Mouse (Mus musculus): ENCODE measurements around the gene Dhrs13.
"Not testable (repeated sequence)": the region's sequence is repeated elsewhere in the genome, so short reads cannot be mapped to it uniquely, and the experiment has no call there.

Gene Dhrs13

GRCm38 (mm10) chr11:78044758-78045251 lies 12.7 kb downstream of the Dhrs13 start:
- DNase-seq: peak; percentile 95 to 96

DNA sequence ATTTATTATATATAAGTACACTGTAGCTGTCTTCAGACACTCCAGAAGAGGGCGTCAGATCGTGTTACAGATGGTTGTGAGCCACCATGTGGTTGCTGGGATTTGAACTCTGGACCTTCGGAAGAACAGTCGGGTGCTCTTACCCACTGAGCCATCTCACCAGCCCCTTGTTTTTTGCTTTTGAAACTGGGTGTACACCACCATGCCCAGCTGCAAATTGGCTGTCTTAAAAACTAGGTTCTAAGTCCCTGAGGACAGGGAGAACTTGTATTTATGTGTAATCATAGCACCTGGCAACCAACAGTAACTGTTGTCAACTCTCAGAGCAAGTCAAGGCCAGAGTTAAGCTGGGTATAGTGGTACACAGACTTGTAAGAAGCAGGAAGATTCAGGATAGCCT lies 16.6 kb downstream of the Dhrs13 start:
- DNase-seq: not testable (repeated sequence)

DNA sequence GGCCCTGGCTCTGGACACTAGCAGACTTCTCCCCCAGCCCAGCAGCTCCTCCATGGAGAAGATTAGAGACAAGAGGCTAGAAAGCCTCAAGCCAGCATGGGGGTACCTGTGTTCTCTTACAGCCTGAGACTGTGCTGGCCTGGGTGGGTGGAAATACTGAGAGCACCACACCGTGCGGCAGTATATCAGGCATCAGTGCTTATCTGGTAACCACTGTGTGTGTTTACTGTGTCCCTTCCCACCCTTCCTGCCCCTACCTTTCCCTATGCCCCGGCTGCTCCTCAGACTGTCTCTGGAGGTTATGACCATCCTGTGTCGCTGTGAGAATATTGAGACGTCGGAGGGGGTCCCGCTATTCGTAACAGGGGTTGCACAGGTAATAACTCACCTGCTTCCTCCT lies 21.0 kb downstream of the Dhrs13 start:
- no peak for DNase-seq

GRCm38 (mm10) chr11:78056946-78057345 lies 24.9 kb downstream of the Dhrs13 start:
- peak in 1 of 2 experiments; percentile 25 for DNase-seq

DNA sequence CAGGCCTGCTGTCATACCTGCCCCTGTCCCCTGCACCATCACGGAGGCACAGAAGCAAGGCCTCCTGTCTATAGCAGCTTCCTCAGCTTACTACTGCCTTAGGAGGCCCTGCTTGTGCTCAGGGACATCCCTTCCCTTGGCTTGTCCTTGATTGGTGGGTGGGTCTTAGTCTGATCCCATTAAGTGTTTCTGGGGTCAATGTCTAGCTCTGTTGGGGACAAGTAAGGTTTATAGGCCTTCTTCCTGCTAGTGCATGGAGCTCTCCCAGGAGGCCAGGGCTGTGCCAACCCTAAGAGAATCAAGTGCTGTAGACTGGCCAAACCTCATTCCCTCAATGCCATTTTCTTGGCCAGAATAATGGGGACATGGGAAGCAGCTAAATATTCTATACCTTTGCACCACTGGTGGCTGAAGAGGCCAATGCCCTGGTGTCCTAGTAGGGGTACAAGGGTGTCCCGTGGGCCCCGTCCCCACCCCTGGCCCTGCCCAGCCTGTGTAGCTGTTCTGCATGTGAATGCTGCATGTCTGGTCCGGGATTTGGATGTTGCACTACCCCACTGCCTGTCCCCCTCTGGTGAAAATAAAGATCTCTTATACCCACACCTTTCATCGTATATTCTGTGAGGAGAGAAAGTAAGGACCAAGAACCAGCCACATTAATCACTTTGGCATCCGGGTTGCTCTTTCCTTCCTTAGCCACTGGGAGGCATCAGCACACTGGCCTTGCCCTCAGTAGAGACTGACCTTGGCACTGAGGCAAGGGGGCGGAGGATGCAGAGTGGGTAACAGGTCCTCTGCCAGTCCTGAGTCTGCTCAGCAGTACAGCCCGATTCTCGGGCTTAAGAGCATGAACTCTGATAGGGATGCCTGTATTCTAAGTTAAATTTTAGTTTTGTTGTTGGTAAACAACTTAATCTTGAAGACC lies 28.0 kb downstream of the Dhrs13 start:
- peak; percentile 87 to 91 for DNase-seq

- no peak for DNase-seq
Measured at GRCm38 (mm10) chr11:78062563-78062962, 30.5 kb downstream of the Dhrs13 start.

DNA sequence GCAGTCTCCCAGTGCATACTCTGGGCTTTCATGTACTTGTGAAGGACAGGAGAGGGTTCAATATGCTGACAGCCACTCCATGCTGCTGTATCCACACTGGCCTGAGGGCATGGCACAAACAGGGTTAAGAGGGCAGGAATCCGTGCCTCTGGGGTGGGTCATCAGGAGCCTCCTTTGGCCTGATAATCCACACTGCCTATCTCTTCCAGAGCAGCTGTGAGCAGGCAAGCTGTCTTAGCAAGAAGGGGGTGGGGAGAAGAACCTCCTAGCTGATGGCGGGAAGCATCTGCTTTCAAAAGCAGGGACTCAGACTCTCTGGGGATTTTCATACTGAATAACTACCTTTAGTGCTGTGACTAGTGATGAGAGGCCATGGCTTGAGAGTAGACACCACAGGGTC lies 33.8 kb downstream of the Dhrs13 start:
- DNase-seq: no peak

DNA sequence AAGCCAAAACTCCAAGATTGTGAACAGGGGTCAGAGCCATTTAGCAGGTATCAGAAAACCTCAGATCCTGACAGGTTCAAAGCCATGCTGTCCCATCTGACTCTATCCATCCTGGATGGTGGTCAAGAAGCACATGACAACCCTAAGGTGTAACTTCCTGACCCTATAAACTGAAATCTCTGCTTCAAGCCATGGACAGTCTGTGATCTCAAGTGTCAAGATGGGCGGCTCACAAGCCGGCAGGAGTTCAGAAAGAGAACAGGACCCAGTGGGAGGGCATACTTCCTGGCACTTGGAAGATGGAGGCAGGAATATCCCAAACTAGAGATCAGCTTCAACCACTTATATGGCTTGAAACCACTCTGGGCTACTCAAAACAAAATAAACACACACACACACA lies 34.6 kb downstream of the Dhrs13 start:
- no peak for DNase-seq

DNA sequence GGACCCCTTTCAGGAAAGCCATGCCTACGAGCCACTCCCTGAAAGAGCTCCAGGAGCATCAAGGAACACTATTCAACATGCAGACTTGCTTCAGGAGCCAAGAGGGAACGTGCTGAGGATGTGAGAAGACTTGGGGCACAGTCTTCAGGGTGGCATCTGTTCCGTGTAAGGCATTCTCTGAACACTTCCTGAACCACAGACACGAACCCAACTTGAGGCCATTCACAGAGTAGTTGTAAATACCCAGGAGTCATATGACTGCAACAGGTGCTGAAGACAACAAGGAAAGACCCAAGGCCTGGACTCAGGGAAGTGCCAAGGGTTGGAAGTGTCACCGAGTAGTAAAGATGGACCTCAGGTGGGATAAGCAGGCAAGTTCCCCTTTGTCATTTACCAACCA lies 35.5 kb downstream of the Dhrs13 start:
- DNase-seq: no peak

DNA sequence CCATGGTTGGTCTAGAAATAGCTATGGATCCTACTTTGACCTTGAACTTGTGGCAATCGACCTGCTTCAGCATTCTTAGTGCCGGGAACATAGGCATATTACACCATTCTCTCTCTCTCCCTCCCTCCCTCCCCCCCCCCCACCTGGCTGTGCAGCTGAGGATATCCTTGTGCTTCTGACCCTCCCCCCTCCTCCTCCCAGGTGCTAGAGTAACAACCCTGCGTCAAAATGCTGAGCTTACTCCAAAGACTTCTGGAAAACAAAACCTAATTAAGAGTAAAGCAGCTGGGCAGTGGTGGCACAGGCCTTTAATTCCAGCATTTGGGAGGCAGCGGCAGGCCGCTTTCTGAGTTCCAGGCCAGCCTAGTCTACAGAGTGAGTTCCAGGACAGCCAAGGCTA lies 37.0 kb downstream of the Dhrs13 start:
- DNase-seq: no peak

GRCm38 (mm10) chr11:78069646-78070045 lies 37.6 kb downstream of the Dhrs13 start:
- no peak for DNase-seq

GRCm38 (mm10) chr11:78071938-78072337 lies 39.9 kb downstream of the Dhrs13 start:
- no peak for DNase-seq

- no peak for DNase-seq
Measured at GRCm38 (mm10) chr11:78072425-78073130, 40.5 kb downstream of the Dhrs13 start.

GRCm38 (mm10) chr11:78073577-78074276 lies 41.6 kb downstream of the Dhrs13 start:
- DNase-seq: no peak

GRCm38 (mm10) chr11:78074277-78074652 lies 42.2 kb downstream of the Dhrs13 start:
- no peak for DNase-seq

DNA sequence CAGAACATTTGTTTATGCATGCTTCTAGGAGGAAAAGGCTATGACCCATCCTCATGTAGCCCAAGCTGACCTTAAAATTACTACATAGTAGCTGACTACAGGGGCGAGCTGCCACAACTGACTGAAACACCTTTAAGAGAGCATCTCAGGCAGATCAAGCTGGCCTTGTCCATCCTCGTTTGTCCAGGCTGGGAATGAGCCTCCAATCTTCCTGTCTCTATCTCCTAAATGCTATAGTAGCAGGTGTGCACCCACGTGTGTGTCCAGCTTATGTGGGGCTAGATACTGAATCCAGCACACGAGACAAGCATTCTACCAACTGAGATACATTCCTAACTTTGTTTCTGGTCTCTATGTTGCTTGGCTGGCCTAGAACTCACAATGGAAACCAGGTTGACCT lies 42.6 kb downstream of the Dhrs13 start:
- DNase-seq: no peak

DNA sequence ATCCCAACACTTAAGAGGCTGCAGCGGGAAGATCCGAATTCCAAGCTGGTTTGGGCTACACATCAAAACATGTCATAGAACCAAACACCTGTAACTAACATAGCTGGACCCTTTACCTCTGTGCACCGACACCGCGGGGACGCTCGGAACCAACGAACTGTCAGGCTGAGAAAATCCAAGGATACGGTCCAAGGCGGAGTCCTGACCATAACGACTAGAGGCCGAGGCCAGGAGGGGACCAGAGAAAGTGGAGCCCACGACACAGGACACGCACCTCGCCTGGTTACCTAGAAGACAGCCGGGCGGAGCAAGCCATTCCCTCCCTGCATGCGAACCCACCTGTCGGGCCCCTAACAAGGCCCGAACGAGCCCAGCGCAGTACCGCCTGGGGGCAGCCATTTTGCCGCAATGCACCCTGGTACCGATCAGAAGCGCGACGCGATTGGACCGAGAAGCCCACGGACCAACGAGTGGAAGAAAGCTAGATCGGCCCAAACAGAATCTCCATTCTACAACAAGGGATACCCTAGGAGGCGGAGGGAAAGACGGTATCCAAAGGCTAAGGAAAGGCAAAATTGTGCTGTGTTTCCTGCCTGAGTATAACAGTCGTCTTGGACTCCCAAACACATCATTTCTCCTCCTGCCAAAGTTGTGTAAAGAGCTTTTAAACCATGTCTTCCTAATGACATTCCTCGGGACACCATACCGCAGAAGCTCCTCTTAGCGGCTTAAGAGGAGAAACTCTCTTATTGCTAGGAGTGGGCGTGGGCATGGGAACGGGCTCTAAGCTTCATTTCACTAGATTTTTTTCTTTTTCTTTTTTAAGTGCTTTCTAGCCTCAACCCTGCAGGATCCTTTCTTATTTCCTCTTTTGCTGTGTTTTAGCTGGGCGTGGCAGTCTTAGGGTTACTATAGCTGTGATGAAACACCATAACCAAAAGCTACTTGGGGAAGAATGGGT lies 48.2 kb downstream of the Dhrs13 start, which contains the start of gene Eral1:
Gene Eral1, minus strand, starts transcription at position 423 of the 961 bp plus-strand sequence.
- peak; percentile 89 to 92 for DNase-seq

DNA sequence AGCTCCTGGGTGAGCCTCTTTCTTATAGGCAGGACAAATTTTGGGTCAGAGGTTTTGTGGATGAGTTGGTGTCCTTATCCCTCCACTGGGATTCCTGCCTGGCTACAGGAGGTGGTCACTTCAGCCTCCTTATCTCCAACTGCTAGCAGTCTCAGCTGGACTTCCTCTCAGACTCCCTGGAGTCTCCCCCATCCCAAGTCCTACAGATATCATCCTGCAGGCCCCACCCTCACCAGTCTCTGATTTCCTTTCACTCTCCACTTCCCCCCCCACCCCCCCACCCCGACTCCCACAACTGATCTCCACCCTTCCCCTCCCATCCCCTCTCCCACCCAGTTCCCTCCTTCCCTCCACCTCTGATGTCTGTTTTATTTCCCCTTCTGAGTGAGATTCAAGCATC lies 51.5 kb downstream of the Dhrs13 start:
- DNase-seq: no peak

DNA sequence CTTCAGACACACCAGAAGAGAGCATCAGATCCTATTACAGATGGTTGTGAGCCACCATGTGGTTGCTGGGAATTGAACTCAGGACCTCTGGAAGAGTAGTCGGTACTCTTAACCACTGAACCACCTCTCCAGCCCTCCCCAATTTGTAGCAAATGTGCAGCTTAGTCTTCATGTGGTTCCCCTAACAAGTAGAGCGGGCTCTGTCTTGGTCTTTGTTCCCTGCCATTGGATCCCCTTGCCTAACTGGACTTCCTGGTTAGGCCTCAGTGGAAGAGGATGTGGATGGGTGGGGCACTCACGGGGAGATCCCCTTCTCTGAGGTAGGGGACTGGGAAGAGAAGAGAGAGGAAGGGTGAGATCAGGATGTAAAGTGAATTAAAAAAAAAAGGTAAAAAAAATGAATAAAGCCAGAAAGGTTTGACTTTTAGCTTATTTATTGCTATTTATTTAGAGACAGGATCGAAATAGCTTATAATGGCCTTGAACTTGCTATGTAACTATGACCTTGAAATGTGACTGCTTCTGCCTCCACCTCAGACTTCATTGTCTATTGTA lies 54.9 kb downstream of the Dhrs13 start:
- no peak for DNase-seq
